Mouse (Mus musculus) A20 (cell line): ENCODE results near the gene Olfr429.
"Not testable (repeated sequence)": the region's sequence is repeated elsewhere in the genome, so short reads cannot be mapped to it uniquely, and the experiment has no call there.

Experiments used
- DNase-seq: peaks from one replicate; pipeline ENCODE4 v3.0.0-alpha.2; 2011; ENCODE audit warnings: low read depth, low spot score

The Olfr429 gene

GRCm38 (mm10) chr1:174084031-174084430 is at the start of gene Olfr429:
Gene Olfr429 (plus strand): TSS chr1:174084331.
- no peak for DNase-seq

GRCm38 (mm10) chr1:174035841-174036240 is 48.3 kb upstream of the Olfr429 start:
- no peak for DNase-seq

GRCm38 (mm10) chr1:174038480-174038879 is 45.7 kb upstream of the Olfr429 start:
- DNase-seq, result no peak

GRCm38 (mm10) chr1:174040523-174041177 is 43.5 kb upstream of the Olfr429 start, which contains the start of gene Olfr433:
Gene Olfr433 (plus strand): TSS chr1:174040705.
- peak; percentile 77 for DNase-seq

- DNase-seq, result not testable (repeated sequence)
These were observed 41.8 kb upstream of the Olfr429 start for GRCm38 (mm10) chr1:174042091-174042884.

GRCm38 (mm10) chr1:174044431-174044830 is 39.7 kb upstream of the Olfr429 start:
- DNase-seq, result no peak

GRCm38 (mm10) chr1:174048227-174048626 is 35.9 kb upstream of the Olfr429 start:
- DNase-seq, result not testable (repeated sequence)

GRCm38 (mm10) chr1:174048893-174049292 is 35.2 kb upstream of the Olfr429 start, which contains the start of gene Olfr432:
Gene Olfr432 (plus strand): TSS chr1:174049205.
- DNase-seq, result no peak

- DNase-seq, result not testable (repeated sequence)
These were observed 34.8 kb upstream of the Olfr429 start for GRCm38 (mm10) chr1:174049357-174049756.

GRCm38 (mm10) chr1:174050532-174050931 is 33.6 kb upstream of the Olfr429 start:
- DNase-seq, result no peak

- no peak for DNase-seq
These were observed 32.6 kb upstream of the Olfr429 start for GRCm38 (mm10) chr1:174051515-174051914.

GRCm38 (mm10) chr1:174051931-174052536 is 32.1 kb upstream of the Olfr429 start:
- no peak for DNase-seq

GRCm38 (mm10) chr1:174052981-174053380 is 31.1 kb upstream of the Olfr429 start:
- no peak for DNase-seq

- no peak for DNase-seq
These were observed 28.9 kb upstream of the Olfr429 start for GRCm38 (mm10) chr1:174055248-174055647.

- no peak for DNase-seq
These were observed 17.8 kb upstream of the Olfr429 start, which contains the start of gene Olfr430 for GRCm38 (mm10) chr1:174066305-174066704. Gene Olfr430 (plus strand): TSS chr1:174066605.

GRCm38 (mm10) chr1:174096591-174096990 is 12.5 kb downstream of the Olfr429 start, which contains the start of gene Olfr427:
Gene Olfr427 (plus strand): TSS chr1:174096891.
- DNase-seq, result no peak

GRCm38 (mm10) chr1:174103735-174104134 is 19.6 kb downstream of the Olfr429 start:
- no peak for DNase-seq

- no peak for DNase-seq
These were observed 36.9 kb downstream of the Olfr429 start, which contains the start of gene Olfr231 for GRCm38 (mm10) chr1:174121062-174121461. Gene Olfr231 (minus strand): TSS chr1:174121162.

- no peak for DNase-seq
These were observed 47.1 kb downstream of the Olfr429 start, which contains the start of gene Olfr424 for GRCm38 (mm10) chr1:174131217-174131616. Gene Olfr424 (plus strand): TSS chr1:174131517.

GRCm38 (mm10) chr1:174131999-174132398 is 47.9 kb downstream of the Olfr429 start:
- no peak for DNase-seq
